Mouse (Mus musculus) CH12.LX (cell line): ENCODE measurements around the gene Prrt3.

Experiments
- CTCF ChIP-seq, 2 experiments: IDR thresholded peaks in 1 of 2; conservative IDR thresholded peaks in 1 of 2; 2 replicates each; pipeline ENCODE4 v1.5.1; 2011 to 2012; ENCODE audit warnings: low read depth in 2 of 2, low read length in 2 of 2, improper control_type of control experiment in 1 of 2, inconsistent platforms in 1 of 2, mild to moderate bottlenecking in 1 of 2, moderate library complexity in 1 of 2
- EP300 ChIP-seq: IDR thresholded peaks from 2 replicates; pipeline ENCODE4 v1.6.1; 2011; ENCODE audit warnings: low read length, improper control_type of control experiment
- JUN ChIP-seq: IDR thresholded peaks from 2 replicates; pipeline ENCODE4 v1.6.1; 2011; ENCODE audit warnings: low read depth, mild to moderate bottlenecking, low read length, improper control_type of control experiment, moderate library complexity; ENCODE audit not compliant: insufficient read depth
- MAFK ChIP-seq: IDR thresholded peaks from 2 replicates; pipeline ENCODE4 v1.6.1; 2011; ENCODE audit warnings: low read length, improper control_type of control experiment; ENCODE audit not compliant: insufficient replicate concordance
- NELFE ChIP-seq: IDR thresholded peaks from 2 replicates; pipeline ENCODE4 v1.6.1; 2011; ENCODE audit warnings: low read depth, low read length, improper control_type of control experiment
- POLR2A ChIP-seq: IDR thresholded peaks from 2 replicates; pipeline ENCODE4 v1.6.1; 2011; ENCODE audit warnings: low read depth, mild to moderate bottlenecking, improper control_type of control experiment, low read length
- POLR2AphosphoS2 ChIP-seq: IDR thresholded peaks from 2 replicates; pipeline ENCODE4 v1.6.1; 2011; ENCODE audit warnings: low read depth, low read length, improper control_type of control experiment
- SIN3A ChIP-seq: IDR thresholded peaks from 2 replicates; pipeline ENCODE4 v1.6.1; 2012; ENCODE audit warnings: low read length, improper control_type of control experiment, inconsistent platforms
- SMC3 ChIP-seq: IDR thresholded peaks from 2 replicates; pipeline ENCODE4 v1.6.1; 2011; ENCODE audit warnings: low read depth, low read length, improper control_type of control experiment
- UBTF ChIP-seq: IDR thresholded peaks from 2 replicates; pipeline ENCODE4 v1.6.1; 2012; ENCODE audit warnings: low read depth, mild to moderate bottlenecking, inconsistent platforms, low read length, improper control_type of control experiment, moderate library complexity
- USF1 ChIP-seq: IDR thresholded peaks from 2 replicates; pipeline ENCODE4 v1.6.1; 2014; ENCODE audit warnings: low read depth, mild to moderate bottlenecking, inconsistent platforms, low read length, improper control_type of control experiment
- ZC3H11A ChIP-seq: IDR thresholded peaks from 2 replicates; pipeline ENCODE4 v1.6.1; 2012; ENCODE audit warnings: low read depth, mild to moderate bottlenecking, inconsistent platforms, low read length, improper control_type of control experiment
- ZNF384 ChIP-seq: IDR thresholded peaks from 2 replicates; pipeline ENCODE4 v1.6.1; 2012; ENCODE audit warnings: low read depth, low read length, improper control_type of control experiment, inconsistent platforms

- TF ChIP-seq CTCF (conservative IDR thresholded peaks at IDR 0.05 in 1 of 2, IDR thresholded peaks at IDR 0.05 in 1 of 2; ENCODE audit: low read depth in 2 of 2, low read length in 2 of 2) (no peak), ZC3H11A (no peak), POLR2AphosphoS2 (no peak), POLR2A (no peak), NELFE (no peak), UBTF (no peak), EP300 (no peak), MAFK (no peak), SIN3A (no peak), SMC3 (no peak), USF1 (no peak), JUN (no peak), ZNF384 (no peak)
Measured at GRCm38 (mm10) chr6:113495071-113495675, 6.6 kb downstream of the Prrt3 start.
